Mouse (Mus musculus): ENCODE measurements around the gene Klkb1. TPM values are rescaled to one million over a fixed set of nuclear protein-coding genes. Genes with fewer than 3 reads are reported as not detected.
"Not testable (repeated sequence)": the region's sequence is repeated elsewhere in the genome, so short reads cannot be mapped to it uniquely, and the experiment has no call there.

Gene Klkb1
- polyA plus RNA-seq (2014; fragmentation: Nextera tagmentation; extraction: Ambion mirVana): not detected in 2 replicates

GRCm38 (mm10) chr8:45294687-45295086 is at the start of gene Klkb1:
Klkb1 (minus strand) TSS chr8:45294859.
- H3K4me1 ChIP-seq (replicated peaks; ENCODE audit: control insufficient read depth, insufficient read depth, low read length): no peaks in the 10 kb centered on the region
- no peaks in the 10 kb centered on the region for H3K36me3 ChIP-seq (replicated peaks; ENCODE audit: control insufficient read depth, insufficient read depth)
- no peak within 1 kb of the TSS for H3K27ac ChIP-seq
- no peaks in the 10 kb centered on the region for H3K27me3 ChIP-seq (ENCODE audit: control insufficient read depth, insufficient read depth, low read length)
- no peak within 1 kb of the TSS for H3K9ac ChIP-seq
- no peak for DNase-seq (ENCODE audit: low spot score)
- no peak within 1 kb of the TSS for H3K4me3 ChIP-seq (replicated peaks; ENCODE audit: low read length)
- no peak within 1 kb of the TSS for H3K4me2 ChIP-seq (replicated peaks)
- H3K9me3 ChIP-seq (ENCODE audit: control insufficient read depth, low read length): no peaks in the 10 kb centered on the region
- 92% methylated on average over 7 of the region's 7 CpGs for WGBS
- ATAC-seq (ENCODE audit: low FRiP score): no peak

GRCm38 (mm10) chr8:45344298-45344697 is 49.6 kb upstream of the Klkb1 start:
- no peak for DNase-seq (ENCODE audit: low spot score)
- no peaks in the 10 kb centered on the region; the same call in 1 of the 2 replicates for H3K36me3 ChIP-seq (replicated peaks; ENCODE audit: control insufficient read depth, insufficient read depth)
- no peaks in the 10 kb centered on the region for H3K4me1 ChIP-seq (replicated peaks; ENCODE audit: control insufficient read depth, insufficient read depth, low read length)
- H3K4me3 ChIP-seq (replicated peaks; ENCODE audit: low read length): no peak overlapping the region
- no peak overlapping the region for H3K9ac ChIP-seq
- no peaks in the 10 kb centered on the region for H3K9me3 ChIP-seq (ENCODE audit: control insufficient read depth, low read length)
- H3K27me3 ChIP-seq (ENCODE audit: control insufficient read depth, insufficient read depth, low read length): no peaks in the 10 kb centered on the region
- H3K4me2 ChIP-seq (replicated peaks): no peak overlapping the region
- H3K27ac ChIP-seq: no peak overlapping the region
- ATAC-seq (ENCODE audit: low FRiP score): no peak
- WGBS: 93% methylated on average over 8 of the region's 8 CpGs

- 91% methylated on average over 12 of the region's 12 CpGs for WGBS
- ATAC-seq (ENCODE audit: low FRiP score) (no peak), DNase-seq (ENCODE audit: low spot score) (no peak)
- Histone ChIP-seq H3K27ac (no peak overlapping the region), H3K9ac (no peak overlapping the region), H3K9me3 (ENCODE audit: control insufficient read depth, low read length) (no peaks in the 10 kb centered on the region), H3K4me2 (replicated peaks) (no peak overlapping the region), H3K4me3 (replicated peaks; ENCODE audit: low read length) (no peak overlapping the region), H3K4me1 (replicated peaks; ENCODE audit: control insufficient read depth, insufficient read depth, low read length) (no peaks in the 10 kb centered on the region), H3K27me3 (ENCODE audit: control insufficient read depth, insufficient read depth, low read length) (no peaks in the 10 kb centered on the region), H3K36me3 (replicated peaks; ENCODE audit: control insufficient read depth, insufficient read depth) (no peaks in the 10 kb centered on the region)
These were observed 47.3 kb upstream of the Klkb1 start for GRCm38 (mm10) chr8:45341630-45342628.

- 3% methylated on average over 8 of the region's 8 CpGs for WGBS
- H3K27me3 ChIP-seq (ENCODE audit: control insufficient read depth, insufficient read depth, low read length): peaks cover 9% of the 10 kb centered on the region
- H3K4me3 ChIP-seq (replicated peaks; ENCODE audit: low read length): peak overlapping the region; percentile 55
- ATAC-seq (ENCODE audit: low FRiP score): peak; percentile 32; the same call in 1 of the 2 replicates
- H3K36me3 ChIP-seq (replicated peaks; ENCODE audit: control insufficient read depth, insufficient read depth): no peaks in the 10 kb centered on the region
- DNase-seq (ENCODE audit: low spot score): no peak
- H3K9me3 ChIP-seq (ENCODE audit: control insufficient read depth, low read length): no peaks in the 10 kb centered on the region
- H3K4me2 ChIP-seq (replicated peaks): peak overlapping the region; percentile 99
- H3K9ac ChIP-seq: peak overlapping the region; percentile 60
- H3K27ac ChIP-seq: no peak overlapping the region
- peaks cover 5% of the 10 kb centered on the region; the same call in 1 of the 2 replicates for H3K4me1 ChIP-seq (replicated peaks; ENCODE audit: control insufficient read depth, insufficient read depth, low read length)
These were observed 38.8 kb upstream of the Klkb1 start for GRCm38 (mm10) chr8:45333493-45333892.

GRCm38 (mm10) chr8:45332685-45333409 is 38.2 kb upstream of the Klkb1 start, which contains the start of gene Cyp4v3:
Cyp4v3 (minus strand) TSS chr8:45333216.
- under 1% methylated on average over 44 of the region's 44 CpGs for WGBS
- Histone ChIP-seq H3K4me2 (replicated peaks) (peak within 1 kb of the TSS; percentile 99), H3K4me3 (replicated peaks; ENCODE audit: low read length) (peak within 1 kb of the TSS; percentile 55), H3K9ac (peak within 1 kb of the TSS; percentile 60), H3K9me3 (ENCODE audit: control insufficient read depth, low read length) (no peaks in the 10 kb centered on the region), H3K4me1 (replicated peaks; ENCODE audit: control insufficient read depth, insufficient read depth, low read length) (peaks cover 5% of the 10 kb centered on the region; the same call in 1 of the 2 replicates), H3K27ac (no peak within 1 kb of the TSS), H3K27me3 (ENCODE audit: control insufficient read depth, insufficient read depth, low read length) (peaks cover 9% of the 10 kb centered on the region), H3K36me3 (replicated peaks; ENCODE audit: control insufficient read depth, insufficient read depth) (no peaks in the 10 kb centered on the region)
- DNase-seq (ENCODE audit: low spot score): peak; percentile 50
- peak; percentile 71; the same call in 1 of the 2 replicates for ATAC-seq (ENCODE audit: low FRiP score)

GRCm38 (mm10) chr8:45330856-45331255 is 36.2 kb upstream of the Klkb1 start:
- H3K36me3 ChIP-seq (replicated peaks; ENCODE audit: control insufficient read depth, insufficient read depth): no peaks in the 10 kb centered on the region
- no peak overlapping the region for H3K27ac ChIP-seq
- peaks cover 5% of the 10 kb centered on the region; the same call in 1 of the 2 replicates for H3K4me1 ChIP-seq (replicated peaks; ENCODE audit: control insufficient read depth, insufficient read depth, low read length)
- H3K9ac ChIP-seq: no peak overlapping the region
- 80% methylated on average over 3 of the region's 3 CpGs for WGBS
- H3K9me3 ChIP-seq (ENCODE audit: control insufficient read depth, low read length): no peaks in the 10 kb centered on the region
- H3K4me3 ChIP-seq (replicated peaks; ENCODE audit: low read length): no peak overlapping the region
- H3K4me2 ChIP-seq (replicated peaks): no peak overlapping the region
- peaks cover 9% of the 10 kb centered on the region for H3K27me3 ChIP-seq (ENCODE audit: control insufficient read depth, insufficient read depth, low read length)
- ATAC-seq (ENCODE audit: low FRiP score): no peak
- DNase-seq (ENCODE audit: low spot score): no peak

- Histone ChIP-seq H3K4me3 (replicated peaks; ENCODE audit: low read length) (no peak overlapping the region), H3K27me3 (ENCODE audit: control insufficient read depth, insufficient read depth, low read length) (peaks cover 9% of the 10 kb centered on the region), H3K36me3 (replicated peaks; ENCODE audit: control insufficient read depth, insufficient read depth) (no peaks in the 10 kb centered on the region), H3K9ac (no peak overlapping the region), H3K27ac (no peak overlapping the region), H3K4me2 (replicated peaks) (no peak overlapping the region), H3K4me1 (replicated peaks; ENCODE audit: control insufficient read depth, insufficient read depth, low read length) (peaks cover 5% of the 10 kb centered on the region; the same call in 1 of the 2 replicates), H3K9me3 (ENCODE audit: control insufficient read depth, low read length) (no peaks in the 10 kb centered on the region)
- WGBS: 92% methylated on average over 6 of the region's 6 CpGs
- no peak for DNase-seq (ENCODE audit: low spot score)
- ATAC-seq (ENCODE audit: low FRiP score): no peak
These were observed 34.7 kb upstream of the Klkb1 start for GRCm38 (mm10) chr8:45329206-45329980.

GRCm38 (mm10) chr8:45327076-45327475 is 32.4 kb upstream of the Klkb1 start:
- H3K4me1 ChIP-seq (replicated peaks; ENCODE audit: control insufficient read depth, insufficient read depth, low read length); H3K9ac ChIP-seq; H3K27me3 ChIP-seq (ENCODE audit: control insufficient read depth, insufficient read depth, low read length); H3K36me3 ChIP-seq (replicated peaks; ENCODE audit: control insufficient read depth, insufficient read depth); H3K4me2 ChIP-seq (replicated peaks); DNase-seq (ENCODE audit: low spot score); H3K4me3 ChIP-seq (replicated peaks; ENCODE audit: low read length); H3K9me3 ChIP-seq (ENCODE audit: control insufficient read depth, low read length); ATAC-seq (ENCODE audit: low FRiP score); H3K27ac ChIP-seq: not testable (repeated sequence)
